Mouse (Mus musculus): ENCODE data around the gene Spaca7. TPM values are rescaled to one million over a fixed set of nuclear protein-coding genes. Genes with fewer than 3 reads are reported as not detected.

The Spaca7 gene
- polyA plus RNA-seq (2017; shearing (Covaris generic)) = not detected

GRCm38 (mm10) chr8:12572814-12573534, at the start of gene Spaca7:
Gene Spaca7, plus strand, starts transcription at chr8:12573029.

Other genes with a start within 250 kb of the Spaca7 start
- gene Sox1, start 177.7 kb upstream of the Spaca7 start, polyA plus RNA-seq (2017; shearing (Covaris generic)) = not detected
- 74.1 TPM for gene Tubgcp3, start 99.2 kb downstream of the Spaca7 start, polyA plus RNA-seq (2017; shearing (Covaris generic))
- gene Atp11a, start 184.0 kb downstream of the Spaca7 start, polyA plus RNA-seq (2017; shearing (Covaris generic)) = 16.6 TPM

Measured in naive thymus-derived CD4-positive, alpha-beta T cell, adult 5 months (primary cell).